Mouse (Mus musculus): ENCODE results near the gene Bag5. TPM values are rescaled to one million over a fixed set of nuclear protein-coding genes. Genes with fewer than 3 reads are reported as not detected.
"Not testable (repeated sequence)": the region's sequence is repeated elsewhere in the genome, so short reads cannot be mapped to it uniquely, and the experiment has no call there.

Bag5 gene
- total and polyA plus RNA-seq, 2 experiments from 2014 or later = 22.7 to 64.3 TPM

GRCm38 (mm10) chr12:111737370-111737769 is 24.3 kb upstream of the Bag5 start:
- ATAC-seq (no peak), DNase-seq (ENCODE audit: low spot score) (no peak)
- H3K4me1 ChIP-seq (ENCODE audit: insufficient read depth, low read length) = 0 out of 2 replicates have a peak, but pooled peaks cover 3% of the 10 kb centered on the region
- 37% methylated on average over 9 of the region's 9 CpGs for WGBS
- no peak overlapping the region for H3K9ac ChIP-seq (replicated peaks; ENCODE audit: low read length)
- TF ChIP-seq CTCF (IDR thresholded peaks at IDR 0.05; ENCODE audit: low read depth) = no peak
- H3K36me3 ChIP-seq (ENCODE audit: insufficient read depth, low read length) = no peaks in the 10 kb centered on the region
- no peak overlapping the region for H3K4me3 ChIP-seq (ENCODE audit: low read length)
- no peaks in the 10 kb centered on the region for H3K9me3 ChIP-seq (ENCODE audit: low read length)
- no peaks in the 10 kb centered on the region for H3K27me3 ChIP-seq (ENCODE audit: insufficient read depth, low read length)
- H3K4me2 ChIP-seq (ENCODE audit: low read depth, low read length) = no peak overlapping the region
- H3K27ac ChIP-seq = no peak overlapping the region

DNA sequence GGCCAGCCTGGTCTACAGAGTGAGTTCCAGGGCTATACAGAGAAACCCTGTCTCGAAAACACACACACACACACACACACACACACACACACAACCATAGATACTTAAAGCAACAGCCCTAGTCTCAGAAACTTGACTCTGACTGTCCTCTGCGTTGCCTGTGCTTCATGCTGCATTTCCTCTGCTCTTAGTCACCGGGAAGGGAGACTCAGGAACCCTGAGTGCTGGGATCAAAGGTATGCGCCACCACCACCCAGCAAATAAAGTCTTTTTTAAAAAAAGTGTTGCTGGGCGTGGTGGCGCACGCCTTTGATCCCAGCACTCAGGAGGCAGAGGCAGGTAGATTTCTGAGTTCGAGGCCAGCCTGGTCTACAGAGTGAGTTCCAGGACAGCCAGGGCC is 23.6 kb upstream of the Bag5 start:
- not testable (repeated sequence) for H3K4me3 ChIP-seq (ENCODE audit: low read length); H3K9me3 ChIP-seq (ENCODE audit: low read length); H3K4me2 ChIP-seq (ENCODE audit: low read depth, low read length); H3K27ac ChIP-seq; ATAC-seq; DNase-seq (ENCODE audit: low spot score); H3K4me1 ChIP-seq (ENCODE audit: insufficient read depth, low read length); H3K27me3 ChIP-seq (ENCODE audit: insufficient read depth, low read length); H3K36me3 ChIP-seq (ENCODE audit: insufficient read depth, low read length); H3K9ac ChIP-seq (replicated peaks; ENCODE audit: low read length)
- WGBS = 91% methylated on average over 8 of the region's 8 CpGs

DNA sequence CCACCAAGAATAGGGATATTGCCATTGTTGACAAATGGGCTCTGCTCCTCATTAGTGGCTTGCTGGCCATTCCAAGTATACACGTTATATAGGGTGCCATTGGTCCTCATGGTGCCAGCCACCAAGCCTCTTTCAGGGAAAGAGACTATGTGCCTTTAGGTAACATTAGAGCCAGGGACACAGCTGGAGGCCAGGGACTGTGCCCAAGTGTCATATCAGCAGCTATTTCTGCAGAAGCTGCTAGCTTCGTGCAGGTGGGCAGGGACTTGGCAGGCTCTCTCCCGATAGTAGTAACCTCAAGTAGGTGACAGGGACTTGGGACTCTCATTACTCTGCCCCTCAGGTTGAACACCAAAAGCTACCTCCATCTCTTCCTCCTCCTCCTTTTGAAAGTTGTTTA is 21.9 kb upstream of the Bag5 start:
- H3K4me2 ChIP-seq (ENCODE audit: low read depth, low read length) = no peak overlapping the region
- no peaks in the 10 kb centered on the region for H3K36me3 ChIP-seq (ENCODE audit: insufficient read depth, low read length)
- no peak for DNase-seq (ENCODE audit: low spot score)
- H3K4me1 ChIP-seq (ENCODE audit: insufficient read depth, low read length) = 0 out of 2 replicates have a peak, but pooled peaks cover 3% of the 10 kb centered on the region
- ATAC-seq = no peak
- no peak overlapping the region for H3K4me3 ChIP-seq (ENCODE audit: low read length)
- no peaks in the 10 kb centered on the region for H3K27me3 ChIP-seq (ENCODE audit: insufficient read depth, low read length)
- no peak for TF ChIP-seq CTCF (IDR thresholded peaks at IDR 0.05; ENCODE audit: low read depth)
- no peak overlapping the region for H3K27ac ChIP-seq
- no peak overlapping the region for H3K9ac ChIP-seq (replicated peaks; ENCODE audit: low read length)
- WGBS = 83% methylated on average over 3 of the region's 3 CpGs
- H3K9me3 ChIP-seq (ENCODE audit: low read length) = no peaks in the 10 kb centered on the region

DNA sequence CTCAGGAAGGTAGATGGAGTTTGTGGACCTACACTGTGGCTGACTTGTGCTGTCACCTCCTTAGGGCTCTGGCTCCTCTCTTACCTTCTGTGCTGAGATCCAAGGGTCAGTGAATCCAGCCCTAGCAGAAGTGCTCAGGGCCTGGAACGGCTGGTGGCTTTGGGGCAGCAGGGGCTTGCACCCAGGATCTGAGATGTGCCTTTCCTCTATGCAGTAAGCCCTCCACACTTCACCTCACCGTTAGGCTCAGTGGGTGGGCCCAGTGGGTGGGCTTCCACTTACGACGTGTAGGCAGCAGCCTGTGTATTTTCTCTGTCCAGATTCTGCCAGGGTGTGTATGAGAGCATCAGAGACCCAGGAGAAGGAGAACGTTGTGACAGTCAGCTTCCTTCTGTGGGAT is 19.9 kb upstream of the Bag5 start:
- WGBS = 49% methylated on average over 5 of the region's 5 CpGs
- peaks cover 7% of the 10 kb centered on the region; the same call in 1 of the 2 replicates for H3K36me3 ChIP-seq (ENCODE audit: insufficient read depth, low read length)
- no peaks in the 10 kb centered on the region for H3K9me3 ChIP-seq (ENCODE audit: low read length)
- H3K27ac ChIP-seq = peak overlapping the region; percentile 43; the same call in 1 of the 2 replicates
- H3K27me3 ChIP-seq (ENCODE audit: insufficient read depth, low read length) = no peaks in the 10 kb centered on the region
- 0 out of 2 replicates have a peak, but pooled peaks cover 3% of the 10 kb centered on the region for H3K4me1 ChIP-seq (ENCODE audit: insufficient read depth, low read length)
- H3K4me3 ChIP-seq (ENCODE audit: low read length) = no peak overlapping the region
- H3K4me2 ChIP-seq (ENCODE audit: low read depth, low read length) = peak overlapping the region; percentile 26
- DNase-seq (ENCODE audit: low spot score) (no peak), ATAC-seq (no peak)
- TF ChIP-seq CTCF (IDR thresholded peaks at IDR 0.05; ENCODE audit: low read depth) = no peak
- H3K9ac ChIP-seq (replicated peaks; ENCODE audit: low read length) = no peak overlapping the region

DNA sequence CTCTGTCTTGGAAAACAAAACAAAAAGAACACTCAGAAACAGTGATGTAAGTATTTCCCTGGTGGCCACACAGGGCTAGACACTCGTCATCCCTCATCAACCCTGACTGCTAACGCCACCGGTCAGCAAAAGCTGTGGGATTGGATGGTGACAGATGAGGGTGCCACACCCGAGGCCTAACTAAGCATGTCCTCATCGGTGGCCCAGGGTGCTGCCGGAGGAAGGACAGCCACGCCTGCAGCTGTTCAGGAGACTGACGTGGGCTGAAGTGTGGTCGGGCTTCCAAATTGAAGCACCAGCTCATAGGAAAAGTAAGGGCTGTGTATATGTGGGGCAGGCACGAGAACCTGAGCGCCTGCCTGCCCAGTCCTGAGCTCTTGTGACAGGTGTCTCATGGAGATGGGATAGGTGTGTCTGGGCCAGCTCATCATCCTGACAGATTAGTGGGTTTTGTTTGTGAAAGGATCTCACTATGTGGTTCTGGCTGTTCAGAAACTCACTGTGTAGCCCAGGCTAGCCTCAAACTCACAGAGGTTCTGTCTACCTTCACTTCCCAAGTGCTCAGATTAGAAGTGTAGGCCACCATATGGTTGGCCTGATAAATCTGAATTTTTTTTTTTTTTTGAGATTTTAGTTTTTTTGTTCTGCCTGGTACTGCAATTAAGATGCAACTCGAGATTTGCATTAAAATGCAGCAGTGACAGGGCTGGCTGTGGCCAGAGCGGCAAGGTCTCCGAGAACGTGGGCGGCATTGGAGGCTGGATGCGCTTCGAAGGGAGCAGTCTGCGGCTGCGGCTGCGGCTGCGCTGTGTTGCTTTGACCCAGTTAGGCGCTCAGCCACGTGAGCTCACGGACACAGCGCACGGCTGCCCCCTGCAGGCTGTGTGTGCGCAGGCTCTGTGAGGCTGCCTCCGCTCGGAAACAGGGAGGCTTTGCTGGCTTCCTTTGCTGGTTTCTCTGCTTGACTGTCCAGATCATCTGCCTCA is 19.1 kb upstream of the Bag5 start:
- ATAC-seq (peak; percentile 91), DNase-seq (ENCODE audit: low spot score) (peak; percentile 97)
- no peak overlapping the region for H3K4me3 ChIP-seq (ENCODE audit: low read length)
- 0 out of 2 replicates have a peak, but pooled peaks cover 3% of the 10 kb centered on the region for H3K4me1 ChIP-seq (ENCODE audit: insufficient read depth, low read length)
- WGBS = 32% methylated on average over 30 of the region's 30 CpGs
- peak overlapping the region; percentile 26 for H3K4me2 ChIP-seq (ENCODE audit: low read depth, low read length)
- H3K27me3 ChIP-seq (ENCODE audit: insufficient read depth, low read length) = no peaks in the 10 kb centered on the region
- peaks cover 7% of the 10 kb centered on the region; the same call in 1 of the 2 replicates for H3K36me3 ChIP-seq (ENCODE audit: insufficient read depth, low read length)
- no peaks in the 10 kb centered on the region for H3K9me3 ChIP-seq (ENCODE audit: low read length)
- 0 out of 2 replicates have a peak overlapping the region, but pooled peaks have one; percentile 21 for H3K9ac ChIP-seq (replicated peaks; ENCODE audit: low read length)
- peak overlapping the region; percentile 43 for H3K27ac ChIP-seq
- peak; percentile 99 for TF ChIP-seq CTCF (IDR thresholded peaks at IDR 0.05; ENCODE audit: low read depth)

GRCm38 (mm10) chr12:111727956-111728355 is 14.9 kb upstream of the Bag5 start:
- DNase-seq (ENCODE audit: low spot score) (no peak), ATAC-seq (no peak)
- Histone ChIP-seq H3K36me3 (ENCODE audit: insufficient read depth, low read length) (peaks cover 11% of the 10 kb centered on the region; the same call in 1 of the 2 replicates), H3K4me2 (ENCODE audit: low read depth, low read length) (no peak overlapping the region), H3K4me1 (ENCODE audit: insufficient read depth, low read length) (0 out of 2 replicates have a peak, but pooled peaks cover 9% of the 10 kb centered on the region), H3K9me3 (ENCODE audit: low read length) (no peaks in the 10 kb centered on the region), H3K27me3 (ENCODE audit: insufficient read depth, low read length) (no peaks in the 10 kb centered on the region), H3K9ac (replicated peaks; ENCODE audit: low read length) (no peak overlapping the region), H3K4me3 (ENCODE audit: low read length) (no peak overlapping the region), H3K27ac (no peak overlapping the region)
- no peak for TF ChIP-seq CTCF (IDR thresholded peaks at IDR 0.05; ENCODE audit: low read depth)
- WGBS = 97% methylated on average over 1 of the region's 1 CpGs
